Mouse (Mus musculus): ENCODE data around the gene Ripply3.

The Ripply3 gene

GRCm38 (mm10) chr16:94327781-94328711 is at the start of gene Ripply3:
Gene Ripply3, plus strand, starts transcription at chr16:94328420.
- DNase-seq, result peak; percentile 77

GRCm38 (mm10) chr16:94283972-94284371 is 44.2 kb upstream of the Ripply3 start:
- no peak for DNase-seq

- no peak for DNase-seq
Observed at GRCm38 (mm10) chr16:94287826-94288225, 40.4 kb upstream of the Ripply3 start.

GRCm38 (mm10) chr16:94289138-94290072 is 38.8 kb upstream of the Ripply3 start:
- DNase-seq, result peak; percentile 32

GRCm38 (mm10) chr16:94290073-94290999 is 37.9 kb upstream of the Ripply3 start:
- peak; percentile 90 for DNase-seq

GRCm38 (mm10) chr16:94291141-94291540 is 37.1 kb upstream of the Ripply3 start:
- DNase-seq, result no peak

- DNase-seq, result no peak
Observed at GRCm38 (mm10) chr16:94298081-94298480, 30.1 kb upstream of the Ripply3 start.

GRCm38 (mm10) chr16:94299210-94299609 is 29.0 kb upstream of the Ripply3 start:
- DNase-seq, result peak; percentile 33

GRCm38 (mm10) chr16:94301194-94301593 is 27.0 kb upstream of the Ripply3 start:
- DNase-seq, result no peak

- no peak for DNase-seq
Observed at GRCm38 (mm10) chr16:94301696-94302095, 26.5 kb upstream of the Ripply3 start.

GRCm38 (mm10) chr16:94302274-94303202 is 25.7 kb upstream of the Ripply3 start:
- DNase-seq, result peak; percentile 77

GRCm38 (mm10) chr16:94303203-94303535 is 25.1 kb upstream of the Ripply3 start:
- no peak for DNase-seq

GRCm38 (mm10) chr16:94307526-94307925 is 20.7 kb upstream of the Ripply3 start:
- DNase-seq, result peak; percentile 82

- peak; percentile 84 for DNase-seq
Observed at GRCm38 (mm10) chr16:94307942-94308341, 20.3 kb upstream of the Ripply3 start.

- DNase-seq, result no peak
Observed at GRCm38 (mm10) chr16:94309025-94309424, 19.2 kb upstream of the Ripply3 start.

GRCm38 (mm10) chr16:94311416-94311815 is 16.8 kb upstream of the Ripply3 start:
- no peak for DNase-seq

GRCm38 (mm10) chr16:94311931-94312330 is 16.3 kb upstream of the Ripply3 start:
- no peak for DNase-seq

GRCm38 (mm10) chr16:94312663-94313228 is 15.5 kb upstream of the Ripply3 start:
- DNase-seq, result peak; percentile 94

GRCm38 (mm10) chr16:94313229-94314030 is 14.8 kb upstream of the Ripply3 start, which contains the start of gene Hlcs:
Gene Hlcs, minus strand, starts transcription at chr16:94313571.
- peak; percentile 97 for DNase-seq

- DNase-seq, result no peak
Observed at GRCm38 (mm10) chr16:94314626-94315025, 13.6 kb upstream of the Ripply3 start.
